Mouse (Mus musculus): ENCODE results near the gene Gm26602. TPM values are rescaled to one million over a fixed set of nuclear protein-coding genes. Genes with fewer than 3 reads are reported as not detected.

Gm26602 gene
- polyA plus RNA-seq, 1 experiment from 2014 or later: 17.7 TPM

DNA sequence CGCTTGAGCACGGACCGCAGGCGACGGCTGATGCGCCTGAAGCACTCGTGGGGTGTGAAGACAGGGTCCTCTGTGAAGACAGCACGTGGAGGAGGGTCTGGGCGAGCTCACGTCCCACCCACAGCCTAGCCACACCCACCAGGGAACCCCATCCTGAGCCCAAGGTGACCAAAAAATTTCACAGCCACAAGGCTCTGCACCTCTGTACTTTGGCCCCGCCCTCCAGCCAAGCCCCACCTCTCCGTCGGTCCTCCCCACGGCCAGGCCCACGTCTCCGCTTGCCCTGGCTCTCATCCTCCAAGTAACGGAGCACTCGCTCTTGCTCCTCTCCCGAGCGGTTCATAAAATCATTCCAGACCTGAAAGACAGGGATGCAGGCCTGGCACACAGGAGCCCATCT is 1.8 kb downstream of the Gm26602 start:
- no peak overlapping the region for H3K9ac ChIP-seq
- H3K27ac ChIP-seq: no peak overlapping the region
- no peaks in the 10 kb centered on the region for H3K9me3 ChIP-seq
- no peak overlapping the region for H3K4me3 ChIP-seq (replicated peaks)
- no peak for ATAC-seq
- 64% methylated on average over 20 of the region's 20 CpGs for WGBS
- H3K4me1 ChIP-seq (replicated peaks): peaks cover 37% of the 10 kb centered on the region
- H3K4me2 ChIP-seq (replicated peaks): no peak overlapping the region
- peaks cover 10% of the 10 kb centered on the region for H3K36me3 ChIP-seq
- peaks cover under 1% of the 10 kb centered on the region; the same call in 1 of the 2 replicates for H3K27me3 ChIP-seq (replicated peaks)

DNA sequence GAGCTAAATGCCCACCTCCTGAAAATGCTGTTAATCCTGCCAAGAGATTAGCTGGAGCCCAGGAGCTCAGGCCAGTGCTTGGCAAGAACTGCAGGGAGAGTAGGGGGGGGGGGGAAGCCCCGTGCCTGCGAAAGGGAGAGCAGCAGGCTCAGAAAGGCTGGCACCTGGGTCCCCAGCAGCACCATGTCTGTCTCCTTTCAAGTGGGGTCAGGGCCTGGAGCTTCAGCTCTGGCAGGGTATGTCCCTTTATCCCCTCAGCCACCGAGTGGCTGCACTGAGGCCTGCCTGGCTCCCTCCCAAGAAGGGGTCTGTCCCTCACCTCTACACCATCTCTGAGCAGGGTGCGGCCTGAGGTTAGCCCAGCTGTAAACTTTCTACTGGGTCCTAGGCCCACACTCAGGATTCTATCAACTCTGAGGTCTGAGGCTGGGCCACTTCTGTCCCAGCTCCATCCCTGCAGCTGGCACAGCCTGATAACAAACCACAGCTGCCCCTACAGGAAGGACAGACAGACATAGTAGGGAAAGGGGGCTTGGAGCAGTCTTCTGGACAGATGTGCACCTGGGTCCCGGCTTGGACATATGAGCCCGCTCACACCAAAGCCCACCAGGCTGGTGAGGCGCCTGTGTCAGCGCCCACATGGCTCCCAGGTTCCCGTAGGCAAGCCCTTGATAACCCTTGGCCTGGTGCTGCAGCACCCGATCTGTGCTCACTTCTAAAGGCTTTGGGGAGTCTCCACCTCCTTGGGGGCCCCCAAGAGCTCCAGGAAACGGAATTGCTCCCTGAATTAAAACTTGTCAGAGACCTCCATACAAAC is 3.7 kb downstream of the Gm26602 start:
- H3K36me3 ChIP-seq: peaks cover 10% of the 10 kb centered on the region
- ATAC-seq: no peak
- peaks cover 46% of the 10 kb centered on the region for H3K4me1 ChIP-seq (replicated peaks)
- H3K27me3 ChIP-seq (replicated peaks): peaks cover 20% of the 10 kb centered on the region
- H3K4me2 ChIP-seq (replicated peaks): peak overlapping the region; percentile 92; the same call in 1 of the 2 replicates
- no peak overlapping the region for H3K27ac ChIP-seq
- no peak overlapping the region for H3K4me3 ChIP-seq (replicated peaks)
- H3K9me3 ChIP-seq: no peaks in the 10 kb centered on the region
- 71% methylated on average over 11 of the region's 11 CpGs for WGBS
- peak overlapping the region; percentile 20; the same call in 1 of the 2 replicates for H3K9ac ChIP-seq

DNA sequence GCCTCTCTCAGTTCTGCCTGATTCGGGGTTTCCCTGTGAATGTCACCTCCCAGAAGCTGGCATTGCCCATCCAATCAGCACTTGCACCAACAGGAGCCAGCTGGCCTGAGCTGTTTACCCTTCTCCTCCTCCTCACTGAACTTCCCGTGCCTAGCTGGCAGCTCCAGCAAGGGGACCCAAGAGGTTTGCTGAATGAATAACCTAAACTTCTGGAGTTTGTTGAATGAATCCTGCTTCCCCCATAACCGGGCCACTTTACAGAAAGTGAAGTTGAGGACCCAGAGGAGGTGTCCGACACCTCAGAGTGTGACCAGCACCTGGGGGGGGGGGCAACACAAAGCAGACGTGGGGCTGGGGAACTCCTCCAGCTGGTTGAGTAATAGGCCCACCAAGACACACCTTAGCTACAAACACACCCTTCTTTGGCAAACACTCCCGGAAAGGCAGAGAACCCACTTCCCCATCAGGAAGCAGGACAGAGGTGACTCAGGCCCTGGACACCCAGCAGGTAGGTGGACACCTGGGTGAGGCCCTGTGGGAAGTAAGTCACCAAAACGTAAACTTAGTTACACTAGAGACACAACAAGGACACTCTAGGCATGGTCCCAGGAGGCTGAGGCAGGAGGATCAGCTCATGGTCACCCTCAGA is 4.4 kb downstream of the Gm26602 start:
- Histone ChIP-seq H3K9me3 (no peaks in the 10 kb centered on the region), H3K27ac (no peak overlapping the region), H3K36me3 (peaks cover 10% of the 10 kb centered on the region), H3K9ac (peak overlapping the region; percentile 0; the same call in 1 of the 2 replicates), H3K4me1 (replicated peaks) (peaks cover 45% of the 10 kb centered on the region), H3K27me3 (replicated peaks) (peaks cover 26% of the 10 kb centered on the region), H3K4me2 (replicated peaks) (peak overlapping the region; percentile 92), H3K4me3 (replicated peaks) (no peak overlapping the region)
- WGBS: 59% methylated on average over 7 of the region's 7 CpGs
- no peak for ATAC-seq

DNA sequence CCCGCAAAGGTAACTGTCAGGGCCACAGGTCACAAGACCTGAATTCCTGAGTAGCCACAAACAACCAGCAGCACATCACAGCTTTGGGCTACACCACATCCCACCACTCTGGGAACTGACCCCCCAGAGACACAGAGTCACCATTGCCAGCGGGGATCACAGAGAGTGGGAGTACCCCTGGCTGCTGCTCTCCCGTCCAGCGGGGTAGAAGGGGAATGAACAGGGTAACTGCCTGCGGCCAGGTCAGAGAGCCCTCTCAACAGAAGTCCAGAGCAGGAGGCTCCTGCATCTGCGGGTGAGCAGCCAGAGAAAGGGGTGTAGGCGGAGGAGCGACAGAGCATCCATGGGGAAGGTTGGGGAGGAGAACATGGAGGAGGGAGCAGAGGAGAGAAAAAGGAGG is 5.4 kb downstream of the Gm26602 start:
- Histone ChIP-seq H3K4me2 (replicated peaks) (peak overlapping the region; percentile 92), H3K9ac (peak overlapping the region; percentile 97), H3K4me1 (replicated peaks) (peaks cover 53% of the 10 kb centered on the region), H3K27ac (0 out of 2 replicates have a peak overlapping the region, but pooled peaks have one; percentile 38), H3K27me3 (replicated peaks) (peaks cover 36% of the 10 kb centered on the region), H3K36me3 (peaks cover 8% of the 10 kb centered on the region), H3K4me3 (replicated peaks) (peak overlapping the region; percentile 75), H3K9me3 (no peaks in the 10 kb centered on the region)
- 8% methylated on average over 8 of the region's 8 CpGs for WGBS
- no peak for ATAC-seq

DNA sequence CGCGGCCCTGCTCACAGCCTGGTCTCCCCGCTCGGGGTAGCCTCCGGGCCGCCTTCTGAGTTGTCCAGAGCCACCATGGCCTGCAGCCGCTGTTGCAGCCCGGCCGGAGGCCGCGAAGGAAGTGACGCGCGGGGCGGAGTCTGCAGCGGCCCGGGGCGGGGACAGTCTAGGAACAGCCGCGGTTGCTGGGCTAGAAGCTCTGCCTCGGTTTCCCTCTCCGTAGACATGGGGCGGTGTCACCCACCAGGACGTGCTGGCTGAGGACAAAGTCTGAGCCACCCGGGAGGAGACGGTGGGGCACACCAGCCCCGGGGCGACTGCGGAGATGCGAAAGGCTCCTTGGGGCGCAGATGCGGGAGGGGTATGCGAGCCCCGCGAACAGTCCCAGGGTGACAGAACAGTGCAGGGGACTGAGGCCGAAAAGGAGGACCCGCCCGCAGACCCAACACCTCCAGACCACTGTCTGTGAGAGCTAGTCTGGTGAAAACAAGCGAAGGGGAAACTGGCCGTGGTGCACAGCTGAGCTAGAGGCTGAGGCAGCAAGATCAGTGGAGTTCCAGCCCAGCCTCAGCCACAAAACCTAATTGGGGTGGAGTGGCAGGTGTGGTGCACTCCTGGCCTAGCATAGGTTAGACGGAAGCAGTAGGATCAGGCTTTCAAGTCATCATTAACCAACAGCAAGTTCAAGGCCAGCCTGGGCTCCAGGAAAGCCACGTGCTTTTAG is 6.3 kb downstream of the Gm26602 start, which contains the start of gene Kiss1r:
Gene Kiss1r, plus strand, starts transcription at position 164 of the 724 bp plus-strand sequence.
- Histone ChIP-seq H3K9me3 (no peaks in the 10 kb centered on the region), H3K36me3 (0 out of 2 replicates have a peak, but pooled peaks cover under 1% of the 10 kb centered on the region), H3K27ac (peak within 1 kb of the TSS; percentile 77), H3K4me2 (replicated peaks) (peak within 1 kb of the TSS; percentile 92), H3K27me3 (replicated peaks) (peaks cover 45% of the 10 kb centered on the region), H3K9ac (peak within 1 kb of the TSS; percentile 97), H3K4me3 (replicated peaks) (peak within 1 kb of the TSS; percentile 75), H3K4me1 (replicated peaks) (peaks cover 59% of the 10 kb centered on the region)
- 2% methylated on average over 42 of the region's 42 CpGs for WGBS
- ATAC-seq: peak; percentile 84

DNA sequence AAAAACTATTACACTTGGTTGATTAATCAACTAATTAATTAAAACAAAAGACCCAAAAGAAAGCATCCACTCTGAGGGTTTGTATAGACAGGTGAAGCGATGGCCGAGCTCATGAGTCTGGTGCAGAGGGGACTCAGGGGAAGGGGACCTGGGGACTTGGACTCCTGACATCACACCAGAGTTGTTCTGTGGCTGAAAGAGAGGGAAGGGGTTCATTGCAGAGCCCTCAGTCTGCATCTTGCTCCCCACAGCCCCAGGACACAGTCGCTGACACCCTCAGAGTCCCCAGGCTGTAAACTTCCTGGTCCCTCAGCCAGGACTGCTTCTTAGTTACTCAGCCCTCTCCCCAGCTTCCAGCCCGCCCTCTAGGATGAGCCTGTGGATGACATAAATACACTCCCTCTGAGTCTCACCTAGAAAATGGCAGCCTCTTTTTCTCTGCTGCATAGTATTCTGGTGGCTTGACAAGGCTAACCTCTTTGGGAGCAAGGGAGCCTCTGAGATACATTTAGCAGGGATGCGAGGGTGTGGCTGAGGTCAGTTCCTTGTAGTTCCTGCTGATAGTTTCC is 7.0 kb downstream of the Gm26602 start:
- Histone ChIP-seq H3K27ac (peak overlapping the region; percentile 77; the same call in 1 of the 2 replicates), H3K4me3 (replicated peaks) (peak overlapping the region; percentile 75), H3K27me3 (replicated peaks) (peaks cover 51% of the 10 kb centered on the region)

DNA sequence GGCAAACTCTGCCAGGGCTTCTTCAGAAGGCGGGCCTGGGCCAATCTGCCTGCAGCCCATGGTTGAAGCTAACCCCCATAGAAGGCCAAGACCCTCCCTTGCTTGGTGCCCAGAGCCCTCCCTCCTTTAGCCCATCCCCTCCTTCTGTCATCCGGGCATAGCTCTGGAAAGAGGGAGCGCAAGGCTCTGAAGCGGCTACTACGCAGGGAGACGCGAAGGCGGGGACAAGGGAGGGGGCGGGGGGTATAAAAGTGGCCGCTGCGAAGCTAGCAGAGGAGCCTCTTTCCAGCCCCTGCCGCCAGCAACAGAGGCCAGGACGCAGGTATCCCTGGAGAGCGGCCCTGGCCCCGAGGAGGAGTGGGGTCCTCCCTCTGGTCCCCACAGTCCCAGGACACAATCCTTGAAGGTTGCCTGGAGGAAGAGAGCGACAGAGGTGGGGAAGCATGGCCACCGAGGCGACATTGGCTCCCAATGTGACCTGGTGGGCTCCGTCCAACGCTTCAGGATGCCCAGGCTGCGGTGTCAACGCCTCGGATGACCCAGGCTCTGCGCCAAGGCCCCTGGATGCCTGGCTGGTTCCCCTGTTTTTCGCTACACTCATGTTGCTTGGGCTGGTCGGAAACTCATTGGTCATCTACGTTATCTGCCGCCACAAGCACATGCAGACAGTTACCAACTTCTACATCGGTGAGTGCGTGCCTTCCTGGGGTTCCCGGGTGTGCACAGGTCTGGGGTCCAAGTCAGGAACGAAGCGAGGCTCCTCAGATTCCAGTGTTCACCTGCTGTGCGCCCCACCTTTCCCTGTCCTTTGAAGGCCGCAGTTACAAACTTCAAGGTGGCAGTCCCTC is 7.8 kb downstream of the Gm26602 start:
- Histone ChIP-seq H3K9ac (peak overlapping the region; percentile 20; the same call in 1 of the 2 replicates), H3K9me3 (no peaks in the 10 kb centered on the region), H3K27me3 (replicated peaks) (peaks cover 60% of the 10 kb centered on the region), H3K4me1 (replicated peaks) (peaks cover 54% of the 10 kb centered on the region), H3K4me3 (replicated peaks) (peak overlapping the region; percentile 6), H3K4me2 (replicated peaks) (peak overlapping the region; percentile 53), H3K36me3 (no peaks in the 10 kb centered on the region), H3K27ac (no peak overlapping the region)
- 12% methylated on average over 34 of the region's 35 CpGs for WGBS
- no peak for ATAC-seq

More for the DNA sequence above, 7.0 kb downstream of the Gm26602 start:
- Histone ChIP-seq H3K4me2 (replicated peaks) (peak overlapping the region; percentile 92), H3K9me3 (no peaks in the 10 kb centered on the region), H3K4me1 (replicated peaks) (peaks cover 55% of the 10 kb centered on the region), H3K36me3 (no peaks in the 10 kb centered on the region), H3K9ac (no peak overlapping the region)
- no peak for ATAC-seq
- 69% methylated on average over 5 of the region's 5 CpGs for WGBS

DNA sequence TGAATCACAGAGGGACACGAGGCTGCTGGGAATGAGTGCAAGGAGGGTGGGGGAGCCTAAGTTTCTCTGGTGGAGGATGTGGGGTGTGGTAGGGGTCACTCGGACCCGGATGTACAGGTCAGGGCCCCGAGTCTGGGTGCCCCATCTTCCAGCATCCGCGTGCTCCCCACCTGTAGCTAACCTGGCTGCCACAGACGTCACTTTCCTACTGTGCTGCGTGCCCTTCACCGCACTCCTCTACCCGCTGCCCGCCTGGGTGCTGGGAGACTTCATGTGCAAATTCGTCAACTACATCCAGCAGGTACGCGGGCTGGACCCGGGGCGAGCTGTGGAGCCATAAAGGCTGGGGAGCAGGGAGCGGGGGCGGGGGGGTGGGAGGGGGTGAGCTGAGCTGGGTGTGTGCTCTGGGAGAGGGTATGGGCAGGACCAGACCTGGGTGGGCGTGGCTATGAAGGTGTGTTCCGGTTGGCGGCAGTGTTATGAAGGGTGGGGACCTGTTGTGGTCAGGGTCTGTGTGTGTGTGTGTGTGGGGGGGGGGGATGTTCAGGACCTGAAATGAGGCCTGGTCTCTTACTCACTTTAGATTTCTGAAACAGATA is 8.7 kb downstream of the Gm26602 start:
- H3K36me3 ChIP-seq: no peaks in the 10 kb centered on the region
- no peak overlapping the region for H3K27ac ChIP-seq
- H3K4me3 ChIP-seq (replicated peaks): 0 out of 2 replicates have a peak overlapping the region, but pooled peaks have one; percentile 6
- peaks cover 50% of the 10 kb centered on the region for H3K4me1 ChIP-seq (replicated peaks)
- peak overlapping the region; percentile 53 for H3K4me2 ChIP-seq (replicated peaks)
- H3K9ac ChIP-seq: no peak overlapping the region
- H3K9me3 ChIP-seq: no peaks in the 10 kb centered on the region
- WGBS: 4% methylated on average over 21 of the region's 21 CpGs
- H3K27me3 ChIP-seq (replicated peaks): peaks cover 60% of the 10 kb centered on the region
- no peak for ATAC-seq

DNA sequence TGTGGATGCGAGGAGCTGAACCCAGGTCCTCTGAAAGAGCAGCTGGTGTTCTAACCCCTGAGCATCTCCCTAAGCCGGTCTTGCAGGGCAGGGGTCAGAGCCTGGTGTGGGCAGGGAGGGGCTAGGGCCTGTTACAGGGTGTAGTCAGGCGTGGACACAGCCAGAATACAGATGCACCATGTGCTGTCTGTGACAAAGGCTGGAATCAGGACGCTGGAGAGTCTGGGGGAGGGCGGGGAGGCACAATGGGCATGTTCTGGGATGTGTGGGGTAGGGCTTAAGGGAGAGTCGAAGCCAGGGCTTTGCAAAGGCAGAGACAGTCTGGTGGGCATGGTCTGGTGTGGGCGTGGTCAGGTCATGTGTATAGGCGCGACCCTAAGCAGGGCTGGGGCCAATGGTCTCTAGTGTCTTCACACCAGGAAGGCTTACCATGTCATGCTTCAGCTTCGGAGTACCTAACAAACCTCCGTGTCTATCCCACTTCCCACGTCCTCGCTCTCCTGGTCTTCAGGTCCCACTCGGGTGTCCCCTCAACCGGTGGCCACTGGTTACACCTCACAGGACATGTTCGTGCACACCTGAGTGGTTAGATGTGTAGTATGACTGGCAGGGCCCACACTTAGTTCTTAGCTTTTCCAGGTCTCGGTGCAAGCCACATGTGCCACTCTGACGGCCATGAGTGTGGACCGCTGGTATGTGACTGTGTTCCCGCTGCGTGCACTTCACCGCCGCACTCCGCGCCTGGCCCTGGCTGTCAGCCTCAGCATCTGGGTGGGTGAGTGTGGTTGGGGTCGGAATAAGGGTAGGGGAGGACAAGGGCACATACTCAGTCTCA is 9.6 kb downstream of the Gm26602 start:
- no peak for ATAC-seq
- H3K4me1 ChIP-seq (replicated peaks): peaks cover 46% of the 10 kb centered on the region
- no peaks in the 10 kb centered on the region for H3K36me3 ChIP-seq
- no peak overlapping the region for H3K9ac ChIP-seq
- 27% methylated on average over 26 of the region's 26 CpGs for WGBS
- peak overlapping the region; percentile 72 for H3K4me2 ChIP-seq (replicated peaks)
- H3K27me3 ChIP-seq (replicated peaks): peaks cover 60% of the 10 kb centered on the region
- no peak overlapping the region for H3K27ac ChIP-seq
- no peaks in the 10 kb centered on the region for H3K9me3 ChIP-seq
- peak overlapping the region; percentile 31; the same call in 1 of the 2 replicates for H3K4me3 ChIP-seq (replicated peaks)

DNA sequence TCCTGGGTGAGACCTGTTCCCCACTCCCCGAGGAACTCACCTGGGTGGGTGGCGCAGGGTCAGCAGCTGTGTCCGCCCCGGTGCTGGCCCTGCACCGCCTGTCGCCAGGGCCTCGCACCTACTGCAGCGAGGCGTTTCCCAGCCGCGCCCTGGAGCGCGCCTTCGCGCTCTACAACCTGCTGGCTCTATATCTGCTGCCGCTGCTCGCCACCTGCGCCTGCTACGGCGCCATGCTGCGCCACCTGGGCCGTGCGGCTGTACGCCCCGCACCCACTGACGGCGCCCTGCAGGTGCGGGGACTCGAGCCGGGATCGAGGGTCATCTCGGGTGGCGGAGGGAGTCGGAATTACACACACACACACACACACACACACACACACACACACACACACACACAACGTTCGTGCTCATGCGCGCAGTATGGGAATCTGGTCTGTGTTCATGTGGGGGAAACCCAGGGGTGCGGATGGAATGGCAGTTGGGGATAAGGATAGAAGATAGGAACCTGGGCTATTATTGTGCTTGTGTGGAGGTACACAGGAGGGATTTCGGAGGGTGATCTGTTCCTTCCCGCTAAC is 10.4 kb downstream of the Gm26602 start, which contains the start of gene R3hdm4:
Gene R3hdm4, minus strand, starts transcription at position 251 of the 578 bp plus-strand sequence.
- peaks cover 60% of the 10 kb centered on the region for H3K27me3 ChIP-seq (replicated peaks)
- peaks cover 47% of the 10 kb centered on the region for H3K4me1 ChIP-seq (replicated peaks)
- H3K36me3 ChIP-seq: no peaks in the 10 kb centered on the region
- H3K9ac ChIP-seq: peak within 1 kb of the TSS; percentile 23; the same call in 1 of the 2 replicates
- H3K4me2 ChIP-seq (replicated peaks): peak within 1 kb of the TSS; percentile 72
- 4% methylated on average over 40 of the region's 41 CpGs for WGBS
- H3K27ac ChIP-seq: no peak within 1 kb of the TSS
- 0 out of 2 replicates have a peak, but pooled peaks have one; percentile 8 for ATAC-seq
- H3K9me3 ChIP-seq: no peaks in the 10 kb centered on the region
- peak within 1 kb of the TSS; percentile 31 for H3K4me3 ChIP-seq (replicated peaks)

Measured in intestine, embryonic 15.5 days (tissue).